Mouse (Mus musculus): ENCODE measurements at regions not wholly inside any gene's neighbourhood (a gene's known extent, or its start where the extent isn't known, plus 50 kb on each side); places are given as distances from the start of the nearest gene placed in this dataset.

DNA sequence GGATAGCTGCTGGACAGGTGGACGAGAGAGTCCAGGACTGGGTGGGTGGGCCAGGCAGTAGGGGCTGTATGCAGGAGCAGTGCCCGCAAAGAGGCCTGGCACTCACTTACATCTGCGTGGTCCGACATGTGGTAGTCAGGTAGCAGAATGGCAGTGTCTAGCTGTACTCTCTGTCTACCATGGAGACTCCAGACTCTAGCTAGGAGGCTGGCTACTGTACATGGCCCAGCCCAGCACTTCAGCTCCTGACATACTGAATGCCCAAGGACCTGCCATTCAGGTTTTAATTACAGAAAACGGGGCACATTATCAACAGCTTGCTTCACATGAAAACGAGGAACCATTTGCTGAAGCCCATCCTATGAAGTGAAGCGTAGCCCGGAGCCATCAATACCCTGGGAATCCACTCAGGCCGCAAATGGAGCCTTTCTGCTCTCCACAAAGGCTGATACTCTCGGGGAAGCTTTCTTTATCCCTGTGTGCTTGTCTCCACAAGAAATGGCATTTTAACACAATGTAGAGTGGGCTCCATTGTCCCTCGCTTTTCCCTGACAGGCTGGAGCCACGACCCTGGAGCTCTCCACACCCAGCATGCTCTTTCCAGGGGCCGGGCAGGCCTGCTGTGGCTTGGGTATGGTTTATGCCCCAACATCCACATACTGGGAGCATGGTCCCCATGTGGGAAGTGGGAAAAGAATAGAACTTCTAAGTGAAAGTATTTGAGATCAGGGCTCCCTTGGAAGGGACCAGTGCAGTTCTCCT lies 110.6 kb upstream of the A530016L24Rik start:
- Histone ChIP-seq H3K4me1 (ENCODE audit: control insufficient read depth, insufficient read depth) (no peaks in the 10 kb centered on the region), H3K4me3 (ENCODE audit: low read depth, low read length) (no peak overlapping the region), H3K9me3 (replicated peaks; ENCODE audit: control insufficient read depth, low read length) (no peaks in the 10 kb centered on the region), H3K9ac (replicated peaks; ENCODE audit: low read depth, low read length) (no peak overlapping the region), H3K27ac (ENCODE audit: low read depth) (no peak overlapping the region), H3K36me3 (replicated peaks; ENCODE audit: control insufficient read depth, insufficient read depth, low read length) (no peaks in the 10 kb centered on the region), H3K4me2 (ENCODE audit: low read depth, low read length) (no peak overlapping the region), H3K27me3 (ENCODE audit: control insufficient read depth, insufficient read depth, low read length) (no peaks in the 10 kb centered on the region; the same call in 1 of the 2 replicates)
- TF ChIP-seq CTCF (IDR thresholded peaks at IDR 0.05; ENCODE audit: low read depth): no peak
- TF ChIP-seq EP300 (IDR thresholded peaks at IDR 0.05; ENCODE audit: low read depth): no peak
- 82% methylated on average over 13 of the region's 13 CpGs for WGBS
- ATAC-seq (ENCODE audit: insufficient read depth, low read depth) (no peak), DNase-seq (ENCODE audit: low spot score) (no peak)

DNA sequence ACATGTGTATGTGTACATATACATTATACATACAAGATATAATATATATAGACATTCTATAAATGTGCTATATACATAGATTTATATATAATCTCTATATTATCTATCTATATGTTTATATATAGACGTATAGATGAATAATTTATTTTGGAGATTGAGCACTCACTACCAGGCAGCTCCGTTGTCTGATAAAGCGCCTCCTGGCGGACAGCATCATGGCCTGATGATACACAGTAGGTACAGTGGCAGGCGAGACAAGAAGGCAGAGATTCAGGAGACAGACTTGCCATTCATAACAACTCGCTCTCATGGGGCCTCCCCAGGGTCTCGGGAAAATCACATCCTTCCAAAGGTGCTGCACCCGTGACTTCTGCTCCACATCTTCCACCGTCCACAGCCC lies 101.4 kb upstream of the A530016L24Rik start:
- DNase-seq (ENCODE audit: low spot score) (no peak), ATAC-seq (ENCODE audit: insufficient read depth, low read depth) (no peak)
- Histone ChIP-seq H3K27me3 (ENCODE audit: control insufficient read depth, insufficient read depth, low read length) (no peaks in the 10 kb centered on the region), H3K4me1 (ENCODE audit: control insufficient read depth, insufficient read depth) (no peaks in the 10 kb centered on the region), H3K27ac (ENCODE audit: low read depth) (no peak overlapping the region), H3K4me2 (ENCODE audit: low read depth, low read length) (no peak overlapping the region), H3K36me3 (replicated peaks; ENCODE audit: control insufficient read depth, insufficient read depth, low read length) (no peaks in the 10 kb centered on the region), H3K9ac (replicated peaks; ENCODE audit: low read depth, low read length) (no peak overlapping the region), H3K9me3 (replicated peaks; ENCODE audit: control insufficient read depth, low read length) (no peaks in the 10 kb centered on the region), H3K4me3 (ENCODE audit: low read depth, low read length) (no peak overlapping the region)
- 59% methylated on average over 9 of the region's 9 CpGs for WGBS
- no peak for TF ChIP-seq EP300 (IDR thresholded peaks at IDR 0.05; ENCODE audit: low read depth)
- no peak for TF ChIP-seq CTCF (IDR thresholded peaks at IDR 0.05; ENCODE audit: low read depth)

DNA sequence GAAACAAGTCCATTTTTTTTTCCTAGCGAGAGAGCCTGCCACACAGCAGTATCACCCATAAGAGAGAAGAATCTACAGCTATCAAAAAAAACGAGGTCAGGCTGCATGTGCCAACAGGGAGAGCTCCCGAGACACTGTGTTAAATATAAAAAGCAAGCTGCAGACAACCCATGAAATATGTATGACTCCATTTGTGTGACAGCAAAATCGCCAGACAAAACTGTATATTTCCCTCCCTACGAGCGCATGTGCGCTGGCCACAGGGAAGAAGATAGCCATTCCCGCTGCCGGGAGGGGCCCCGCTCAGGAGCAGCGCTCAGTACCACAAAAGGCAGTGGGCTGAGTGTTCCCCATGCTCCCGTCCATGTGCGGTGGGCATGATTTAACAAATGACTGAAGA lies 93.3 kb upstream of the A530016L24Rik start:
- no peak for ATAC-seq (ENCODE audit: insufficient read depth, low read depth)
- 70% methylated on average over 13 of the region's 13 CpGs for WGBS
- no peak overlapping the region for H3K9ac ChIP-seq (replicated peaks; ENCODE audit: low read depth, low read length)

DNA sequence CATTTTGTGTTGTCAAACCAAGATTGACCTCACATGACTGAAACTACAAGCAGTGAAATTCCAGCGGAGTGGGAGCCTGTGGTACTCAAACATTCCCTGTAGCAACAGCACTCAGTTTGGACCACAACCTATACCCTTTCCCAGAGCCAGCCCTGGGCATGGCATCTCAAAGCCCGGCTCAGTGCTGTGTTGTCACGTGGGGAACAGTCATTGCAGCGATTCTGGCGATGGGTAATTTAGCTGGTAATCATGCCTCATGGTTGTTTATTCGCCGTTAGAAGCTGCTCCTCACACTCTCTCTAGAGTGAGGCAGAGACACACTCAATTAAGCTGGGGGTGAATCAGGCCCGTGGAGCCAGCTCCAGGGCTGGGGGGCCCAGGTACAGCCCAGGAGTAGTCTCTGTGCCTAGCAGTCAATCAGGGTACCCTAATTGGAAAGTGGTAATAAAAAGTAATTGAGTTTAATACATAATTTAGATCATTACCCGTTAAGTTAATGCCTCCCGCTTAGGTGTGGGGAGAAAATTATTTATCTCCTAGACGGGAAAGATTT lies 85.5 kb upstream of the A530016L24Rik start:
- H3K27me3 ChIP-seq (ENCODE audit: control insufficient read depth, insufficient read depth, low read length): no peaks in the 10 kb centered on the region
- H3K9me3 ChIP-seq (replicated peaks; ENCODE audit: control insufficient read depth, low read length): no peaks in the 10 kb centered on the region
- no peak overlapping the region for H3K4me3 ChIP-seq (ENCODE audit: low read depth, low read length)
- TF ChIP-seq EP300 (IDR thresholded peaks at IDR 0.05; ENCODE audit: low read depth) (no peak), CTCF (IDR thresholded peaks at IDR 0.05; ENCODE audit: low read depth) (no peak)
- H3K27ac ChIP-seq (ENCODE audit: low read depth): no peak overlapping the region
- H3K36me3 ChIP-seq (replicated peaks; ENCODE audit: control insufficient read depth, insufficient read depth, low read length): no peaks in the 10 kb centered on the region
- no peak overlapping the region for H3K4me2 ChIP-seq (ENCODE audit: low read depth, low read length)
- no peaks in the 10 kb centered on the region for H3K4me1 ChIP-seq (ENCODE audit: control insufficient read depth, insufficient read depth)
- H3K9ac ChIP-seq (replicated peaks; ENCODE audit: low read depth, low read length): no peak overlapping the region
- DNase-seq (ENCODE audit: low spot score) (no peak), ATAC-seq (ENCODE audit: insufficient read depth, low read depth) (no peak)
- WGBS: 80% methylated on average over 11 of the region's 11 CpGs

More for the DNA sequence above, 93.3 kb upstream of the A530016L24Rik start:
- H3K27me3 ChIP-seq (ENCODE audit: control insufficient read depth, insufficient read depth, low read length): 0 out of 2 replicates have a peak, but pooled peaks cover 3% of the 10 kb centered on the region
- no peak for DNase-seq (ENCODE audit: low spot score)
- H3K4me3 ChIP-seq (ENCODE audit: low read depth, low read length): no peak overlapping the region
- H3K4me1 ChIP-seq (ENCODE audit: control insufficient read depth, insufficient read depth): no peaks in the 10 kb centered on the region
- no peaks in the 10 kb centered on the region for H3K36me3 ChIP-seq (replicated peaks; ENCODE audit: control insufficient read depth, insufficient read depth, low read length)
- TF ChIP-seq EP300 (IDR thresholded peaks at IDR 0.05; ENCODE audit: low read depth) (no peak), CTCF (IDR thresholded peaks at IDR 0.05; ENCODE audit: low read depth) (no peak)
- H3K27ac ChIP-seq (ENCODE audit: low read depth): no peak overlapping the region
- H3K4me2 ChIP-seq (ENCODE audit: low read depth, low read length): no peak overlapping the region
- H3K9me3 ChIP-seq (replicated peaks; ENCODE audit: control insufficient read depth, low read length): no peaks in the 10 kb centered on the region

DNA sequence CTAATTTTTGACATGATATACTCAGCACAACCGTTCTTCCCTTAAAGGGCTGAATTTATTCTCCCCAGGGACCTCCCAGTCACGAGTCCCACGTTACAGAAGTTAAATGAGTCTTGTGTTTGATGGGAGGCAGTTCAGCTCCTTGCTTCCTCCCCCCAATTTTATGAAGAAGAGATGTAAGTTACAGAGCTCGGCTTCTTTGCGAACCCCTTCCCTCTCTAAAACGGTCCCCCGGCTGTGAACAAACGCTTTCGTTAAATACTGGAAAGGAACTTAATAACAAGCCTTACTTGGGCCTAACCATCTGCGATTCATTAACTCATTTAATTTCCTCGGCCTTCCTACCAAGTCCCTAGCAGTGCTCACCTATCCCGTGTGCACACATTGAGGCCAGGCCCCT lies 84.9 kb upstream of the A530016L24Rik start:
- Histone ChIP-seq H3K36me3 (replicated peaks; ENCODE audit: control insufficient read depth, insufficient read depth, low read length) (no peaks in the 10 kb centered on the region), H3K4me1 (ENCODE audit: control insufficient read depth, insufficient read depth) (no peaks in the 10 kb centered on the region), H3K4me2 (ENCODE audit: low read depth, low read length) (no peak overlapping the region), H3K9ac (replicated peaks; ENCODE audit: low read depth, low read length) (no peak overlapping the region), H3K27ac (ENCODE audit: low read depth) (no peak overlapping the region), H3K4me3 (ENCODE audit: low read depth, low read length) (no peak overlapping the region), H3K9me3 (replicated peaks; ENCODE audit: control insufficient read depth, low read length) (no peaks in the 10 kb centered on the region), H3K27me3 (ENCODE audit: control insufficient read depth, insufficient read depth, low read length) (no peaks in the 10 kb centered on the region)
- DNase-seq (ENCODE audit: low spot score): no peak
- WGBS: 84% methylated on average over 12 of the region's 12 CpGs
- ATAC-seq (ENCODE audit: insufficient read depth, low read depth): no peak
- TF ChIP-seq EP300 (IDR thresholded peaks at IDR 0.05; ENCODE audit: low read depth) (no peak), CTCF (IDR thresholded peaks at IDR 0.05; ENCODE audit: low read depth) (no peak)

Data from heart, postnatal 0 days (tissue).